ENCODE assay signal across 28 mouse cellular contexts in the genomic region with DNA sequence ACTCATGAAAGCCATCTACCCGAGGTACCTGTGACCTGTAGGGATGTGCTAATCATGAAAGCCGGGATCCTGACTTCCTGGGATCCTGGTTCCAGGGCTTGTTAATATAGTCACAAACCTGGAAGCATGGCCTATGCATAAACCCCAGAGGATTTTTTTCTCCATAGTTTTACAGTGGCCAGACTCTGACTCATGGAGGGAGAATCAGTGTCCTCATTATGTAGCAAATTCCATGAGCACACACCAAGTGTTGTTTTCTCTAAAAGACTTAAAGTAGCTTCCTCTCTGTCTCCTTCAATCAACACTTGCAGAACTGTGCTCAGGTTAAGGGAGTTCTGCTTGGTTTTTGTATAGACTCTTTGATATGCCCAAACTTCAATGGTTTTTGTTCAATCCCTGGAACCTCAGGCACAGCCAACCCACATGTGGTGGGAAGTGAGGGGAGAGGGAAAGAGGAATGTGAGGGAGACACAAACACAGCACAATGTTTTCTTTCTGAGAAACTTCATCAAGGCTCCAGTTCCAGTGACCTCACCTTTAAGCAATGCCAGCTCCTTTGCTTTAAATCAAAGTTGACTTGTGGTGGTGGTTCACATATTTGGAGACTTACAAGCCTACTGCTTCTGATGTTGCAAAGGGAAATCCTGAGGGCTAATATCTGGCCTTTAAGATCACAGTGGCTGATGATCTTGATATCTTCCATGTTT.
DNase-seq lines count a peak whose midpoint lies in the region; ATAC-seq and TF ChIP-seq lines count a peak whose summit lies in the region.
"Had no signal": no experiment of that assay in that cellular context is flagged by ENCODE, and none has a peak within 500 bp of the region (broad histone marks: within the 10 kb centered on the region; RNA-seq: fewer than 3 reads in every experiment).

No protein-coding gene starts in this region.

- POLR2A ChIA-PET in Patski (lab: Charles Lee) = no interaction called here

- intact Hi-C loops in left cerebral cortex, postnatal 36 days (cut with DNase I) = no loop called here

- H3K27me3 ChIP-seq in limb, embryonic 12.5 days = no peaks in the 10 kb centered on the region
- H3K27me3 ChIP-seq in limb, embryonic 10.5 days (ENCODE audit: low read depth, poor library complexity, severe bottlenecking) = no peaks in the 10 kb centered on the region
- H3K27me3 ChIP-seq in Patski = no peaks in the 10 kb centered on the region
- no peaks in the 10 kb centered on the region for H3K27me3 ChIP-seq in hindbrain, postnatal 0 days (ENCODE audit: insufficient read depth, low read length)
- H3K27me3 ChIP-seq: forebrain, embryonic 15.5 days; heart, embryonic 12.5 days; kidney, embryonic 15.5 days; lung, embryonic 15.5 days; neural tube, embryonic 13.5 days; stomach, embryonic 15.5 days had no signal

- in situ Hi-C loops in Patski (cut with MboI; ENCODE audit: low pct_unique_long_range_greater_than_20kb) = no loop called here

- CTCF ChIA-PET in Patski (lab: Charles Lee) = no interaction called here

- no peaks in the 10 kb centered on the region for H3K9me3 ChIP-seq in limb, embryonic 12.5 days
- no peaks in the 10 kb centered on the region for H3K9me3 ChIP-seq in limb, embryonic 10.5 days (replicated peaks)
- H3K9me3 ChIP-seq in hindbrain, postnatal 0 days (ENCODE audit: low read length) = no peaks in the 10 kb centered on the region
- H3K9me3 ChIP-seq: forebrain, embryonic 10.5 days; forebrain, embryonic 15.5 days; heart, embryonic 12.5 days; kidney, embryonic 15.5 days; lung, embryonic 15.5 days; neural tube, embryonic 13.5 days; stomach, embryonic 15.5 days had no signal

- WGBS in limb, embryonic 12.5 days = 88% methylated on average over 2 of the region's 2 CpGs
- 90% methylated on average over 2 of the region's 2 CpGs for WGBS in limb, embryonic 10.5 days
- WGBS in hindbrain, postnatal 0 days = 90% methylated on average over 2 of the region's 2 CpGs

- no peak for ATAC-seq in limb, embryonic 12.5 days (ENCODE audit: insufficient number of reproducible peaks, insufficient read depth, low FRiP score, low TSS enrichment, low read depth)
- peak; percentile 98 for ATAC-seq in Patski
- no peak for ATAC-seq in hindbrain, postnatal 0 days
- ATAC-seq: forebrain, embryonic 15.5 days; midbrain, embryonic 16.5 days had no signal

- H3K36me3 ChIP-seq in limb, embryonic 12.5 days = no peaks in the 10 kb centered on the region
- no peaks in the 10 kb centered on the region for H3K36me3 ChIP-seq in limb, embryonic 10.5 days
- no peaks in the 10 kb centered on the region for H3K36me3 ChIP-seq in hindbrain, postnatal 0 days (ENCODE audit: insufficient read depth, low read length)
- H3K36me3 ChIP-seq: forebrain, embryonic 10.5 days; forebrain, embryonic 15.5 days; G1E; heart, embryonic 12.5 days; kidney, embryonic 15.5 days; lung, embryonic 15.5 days; neural tube, embryonic 13.5 days; stomach, embryonic 15.5 days had no signal

- no peak overlapping the region for H3K9ac ChIP-seq in limb, embryonic 12.5 days (replicated peaks)
- H3K9ac ChIP-seq in hindbrain, postnatal 0 days (replicated peaks; ENCODE audit: low read length) = no peak overlapping the region
- H3K9ac ChIP-seq: forebrain, embryonic 15.5 days; heart, embryonic 12.5 days; hindbrain, embryonic 14.5 days; kidney, embryonic 15.5 days; lung, embryonic 15.5 days; neural tube, embryonic 13.5 days; stomach, embryonic 15.5 days had no signal

- DNase-seq in limb, embryonic 10.5 days (ENCODE audit: low spot score) = no peak
- peak; percentile 59 for DNase-seq in Patski (ENCODE audit: low read depth, low spot score)
- peak; percentile 17 for DNase-seq in forelimb bud, embryonic 11.5 days (ENCODE audit: low read depth, low spot score)
- no peak for DNase-seq in left cerebral cortex, postnatal 36 days (ENCODE audit: low spot score in 2 of 2)
- DNase-seq in hindbrain, postnatal 0 days (ENCODE audit: low spot score) = no peak
- DNase-seq in natural killer cell, adult 2 months (ENCODE audit: low spot score in 2 of 2) = no peak
- DNase-seq: adrenal gland, adult 2 months; adrenal gland, postnatal 36 days; cerebellum, adult 8-10 months; cerebellum, postnatal 25 days; gastrocnemius, adult 2 months; heart, adult 2 months; kidney, adult 18-20 months; kidney, postnatal 4 days; layer of hippocampus, postnatal 36 days had no signal

- peak overlapping the region; percentile 3; the same call in 1 of the 2 replicates for H3K27ac ChIP-seq in limb, embryonic 12.5 days
- H3K27ac ChIP-seq in limb, embryonic 10.5 days = no peak overlapping the region
- H3K27ac ChIP-seq in hindbrain, postnatal 0 days = no peak overlapping the region
- H3K27ac ChIP-seq: forebrain, embryonic 10.5 days; forebrain, embryonic 15.5 days; gastrocnemius, adult 2 months; heart, adult 2 months; hindbrain, embryonic 14.5 days; kidney, embryonic 15.5 days; lung, embryonic 15.5 days; neural tube, embryonic 13.5 days; stomach, embryonic 15.5 days had no signal

- no peak overlapping the region for H3K4me2 ChIP-seq in limb, embryonic 12.5 days
- no peak overlapping the region for H3K4me2 ChIP-seq in hindbrain, postnatal 0 days (ENCODE audit: low read depth, low read length)
- H3K4me2 ChIP-seq: forebrain, embryonic 15.5 days; heart, embryonic 12.5 days; hindbrain, embryonic 14.5 days; kidney, embryonic 15.5 days; liver, embryonic 11.5 days; lung, embryonic 15.5 days; midbrain, embryonic 11.5 days; neural tube, embryonic 13.5 days; stomach, embryonic 15.5 days had no signal

- no peak for TF ChIP-seq CTCF in Patski (IDR thresholded peaks at IDR 0.05)
- TF ChIP-seq CTCF in hindbrain, postnatal 0 days (IDR thresholded peaks at IDR 0.05; ENCODE audit: low read depth) = no peak

- H3K4me1 ChIP-seq in limb, embryonic 12.5 days (replicated peaks) = no peaks in the 10 kb centered on the region
- no peaks in the 10 kb centered on the region for H3K4me1 ChIP-seq in limb, embryonic 10.5 days
- no peaks in the 10 kb centered on the region for H3K4me1 ChIP-seq in hindbrain, postnatal 0 days (ENCODE audit: insufficient read depth, low read length)
- H3K4me1 ChIP-seq: forebrain, embryonic 10.5 days; forebrain, embryonic 15.5 days; heart, embryonic 12.5 days; kidney, embryonic 15.5 days; lung, embryonic 15.5 days; neural tube, embryonic 13.5 days; stomach, embryonic 15.5 days had no signal

- H3K4me3 ChIP-seq in limb, embryonic 12.5 days (replicated peaks) = no peak overlapping the region
- no peak overlapping the region for H3K4me3 ChIP-seq in limb, embryonic 10.5 days
- no peak overlapping the region for H3K4me3 ChIP-seq in hindbrain, postnatal 0 days (ENCODE audit: low read length)
- H3K4me3 ChIP-seq: forebrain, embryonic 10.5 days; forebrain, embryonic 15.5 days; gastrocnemius, adult 2 months; heart, adult 2 months; heart, embryonic 12.5 days; kidney, embryonic 15.5 days; lung, embryonic 15.5 days; neural tube, embryonic 13.5 days; stomach, embryonic 15.5 days had no signal

Comparison
In these comparisons a context has a peak if more than half of its experiments do, and no peak if none do; other contexts are left out.
1. DNase-seq: peak in Patski (single experiment) and forelimb bud, embryonic 11.5 days (single experiment); none in limb, embryonic 10.5 days (single experiment), left cerebral cortex, postnatal 36 days (0 of 2), hindbrain, postnatal 0 days (single experiment) and natural killer cell, adult 2 months (0 of 2).